Mouse (Mus musculus) embryonic fibroblast, embryonic 13.5 days (primary cell): ENCODE results near the gene Gm6377.

Experiments
- CTCF ChIP-seq: IDR thresholded peaks from 2 replicates; pipeline ENCODE4 v1.5.1; 2011; ENCODE audit warnings: mild to moderate bottlenecking, control low read depth, low read length, moderate library complexity, borderline replicate concordance; ENCODE audit not compliant: insufficient read depth
- POLR2A ChIP-seq: IDR thresholded peaks from 2 replicates; pipeline ENCODE4 v1.6.1; 2011; ENCODE audit warnings: low read depth, mild to moderate bottlenecking, control low read depth, low read length, moderate library complexity

DNA sequence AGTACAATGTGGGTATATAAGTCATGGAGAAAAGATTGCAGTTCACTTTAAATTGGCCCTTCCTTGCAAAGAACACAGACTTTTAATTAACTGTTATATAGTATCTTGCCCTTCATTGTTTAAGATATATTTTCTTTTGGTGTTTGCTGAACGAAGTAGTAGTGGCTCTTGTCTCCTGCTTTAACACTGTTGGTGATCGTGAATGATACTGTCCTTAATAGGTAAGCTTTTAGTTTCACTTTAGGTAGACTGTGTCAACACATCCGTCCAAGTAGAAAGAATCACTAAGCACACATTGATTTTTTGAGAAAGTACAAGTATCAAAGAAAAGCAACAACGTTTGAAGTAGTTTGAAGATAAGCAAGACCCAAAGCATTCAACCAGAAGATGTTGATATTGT, 35.7 kb upstream of the Gm6377 start:
- TF ChIP-seq POLR2A = no peak
- TF ChIP-seq CTCF = no peak
